Mouse (Mus musculus): ENCODE measurements around the gene Ube2g1.

Gene Ube2g1

GRCm38 (mm10) chr11:72606694-72607407 lies at the start of gene Ube2g1:
Ube2g1 (plus strand) TSS chr11:72607283.
- DNase-seq (ENCODE audit: low spot score in 2 of 2), result peak; percentile 98 to 99

- no peak for DNase-seq (ENCODE audit: low spot score in 2 of 2)
Observed at GRCm38 (mm10) chr11:72558155-72558554, 48.9 kb upstream of the Ube2g1 start.

DNA sequence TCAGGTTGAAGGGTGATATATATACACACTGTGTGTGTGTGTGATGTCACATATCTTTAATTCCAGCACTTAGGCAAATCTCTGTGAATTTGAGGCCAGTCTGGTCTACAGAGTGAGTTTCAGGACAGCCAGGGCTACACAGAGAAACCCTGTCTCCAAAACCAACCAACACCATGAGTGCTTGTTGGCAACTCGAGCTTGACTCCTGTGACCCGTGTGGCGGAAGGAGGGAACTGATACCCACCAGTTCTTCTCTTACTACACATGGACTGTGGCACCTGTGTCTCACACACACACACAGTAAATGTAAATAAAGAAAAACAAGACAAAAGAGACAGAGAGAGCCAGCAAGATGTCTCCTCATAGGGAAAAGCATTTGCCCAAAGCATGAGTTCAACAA lies 46.4 kb upstream of the Ube2g1 start:
- DNase-seq (ENCODE audit: low spot score in 2 of 2), result no peak

GRCm38 (mm10) chr11:72564232-72564807 lies 42.8 kb upstream of the Ube2g1 start:
- DNase-seq (ENCODE audit: low spot score in 2 of 2), result peak; percentile 29 to 43

GRCm38 (mm10) chr11:72566304-72566703 lies 40.8 kb upstream of the Ube2g1 start:
- no peak for DNase-seq (ENCODE audit: low spot score in 2 of 2)

DNA sequence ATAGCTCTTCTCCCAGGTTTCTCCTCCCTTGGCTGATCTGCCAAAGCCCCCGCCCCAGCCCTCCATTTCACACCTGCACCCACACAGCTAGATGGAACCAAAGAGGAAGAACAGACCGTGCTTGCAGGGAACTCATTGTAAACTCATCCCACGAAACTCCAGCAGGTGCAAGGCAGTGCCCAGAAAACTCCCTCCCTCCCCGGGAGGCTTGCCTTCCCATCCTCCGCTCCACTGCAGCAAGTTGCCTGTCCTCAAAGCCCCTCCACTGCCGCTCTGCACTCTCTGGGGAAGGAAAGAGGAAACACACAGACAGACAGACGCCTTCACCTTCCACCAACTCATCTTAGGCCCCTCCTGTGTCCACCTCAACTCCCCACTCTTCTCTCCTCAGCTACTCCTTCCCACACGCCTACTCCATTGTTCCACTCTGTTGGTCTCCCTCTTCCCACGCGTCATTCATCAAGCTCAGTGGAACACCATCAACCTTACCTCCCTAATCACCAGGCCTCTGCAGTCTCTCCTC lies 40.2 kb upstream of the Ube2g1 start:
- no peak for DNase-seq (ENCODE audit: low spot score in 2 of 2)

DNA sequence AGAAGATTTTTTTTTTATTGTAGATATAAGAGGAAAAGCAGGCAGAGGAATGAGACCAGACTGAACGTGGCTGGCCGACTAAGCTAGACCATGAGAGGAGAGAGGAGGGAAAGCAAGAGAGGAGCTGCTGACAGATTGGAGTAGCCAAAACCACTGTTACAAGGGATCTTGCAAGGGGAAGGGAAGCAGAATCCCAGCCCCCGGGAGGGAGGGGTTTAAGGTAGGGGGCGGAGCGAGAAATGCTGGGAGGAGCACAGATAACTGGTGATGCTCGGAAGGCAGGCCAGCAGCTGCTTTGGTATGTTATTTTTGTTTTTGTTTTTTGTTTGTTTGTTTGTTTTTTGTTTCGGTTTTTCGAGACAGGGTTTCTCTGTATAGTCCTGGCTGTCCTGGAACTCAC lies 38.0 kb upstream of the Ube2g1 start:
- no peak for DNase-seq (ENCODE audit: low spot score in 2 of 2)

GRCm38 (mm10) chr11:72569671-72570318 lies 37.3 kb upstream of the Ube2g1 start:
- DNase-seq (ENCODE audit: low spot score in 2 of 2), result no peak

DNA sequence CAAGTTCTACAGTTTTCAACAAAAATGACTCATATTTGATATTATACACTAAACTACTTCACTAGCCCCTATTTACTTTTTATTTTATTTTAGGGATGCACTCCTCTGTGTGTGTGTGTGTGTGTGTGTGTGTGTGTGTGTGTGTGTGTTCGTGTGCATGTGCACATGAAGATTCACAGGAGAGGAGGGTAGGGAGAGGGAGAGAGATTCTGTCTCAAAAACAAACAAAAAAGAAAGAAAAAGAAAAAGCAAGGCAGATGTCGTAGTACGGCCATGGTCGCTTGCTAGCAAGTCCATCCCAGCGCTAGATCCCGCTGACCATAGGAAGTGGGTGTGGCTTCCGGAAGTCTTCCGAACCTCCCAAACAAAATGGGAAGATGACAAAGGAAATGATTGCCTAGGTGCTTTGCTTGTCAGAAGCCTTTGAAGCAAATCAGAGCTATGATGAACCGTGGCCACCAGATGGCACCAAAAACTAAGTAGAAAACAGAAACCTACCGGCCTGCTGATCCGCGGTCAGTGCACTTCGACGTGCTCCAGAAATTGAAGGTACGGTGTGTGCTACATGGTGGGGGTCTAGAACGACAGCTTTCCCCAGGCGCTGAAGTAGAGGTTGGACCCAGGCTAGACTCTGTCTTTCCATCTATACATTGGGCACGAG lies 36.6 kb upstream of the Ube2g1 start:
- peak; percentile 73 to 79 for DNase-seq (ENCODE audit: low spot score in 2 of 2)

DNA sequence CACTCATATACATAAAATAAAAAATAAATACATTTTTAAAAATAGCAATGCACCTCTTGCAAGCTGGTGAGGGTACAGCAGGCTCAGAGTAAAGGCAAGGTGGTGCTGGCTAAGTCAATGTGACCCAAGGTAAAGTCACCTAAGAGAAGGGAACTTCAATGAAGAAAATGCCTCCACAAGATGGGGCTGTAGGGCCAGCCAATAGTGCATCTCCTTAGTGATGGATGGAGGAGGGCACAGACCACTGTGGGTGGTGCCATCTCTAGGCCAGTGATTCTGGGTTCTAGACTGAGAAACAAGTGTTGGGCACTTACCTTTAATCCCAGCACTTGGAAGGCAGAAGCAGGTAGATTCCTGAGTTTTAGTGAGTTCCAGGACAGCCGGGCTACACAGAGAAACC lies 33.3 kb upstream of the Ube2g1 start:
- no peak for DNase-seq (ENCODE audit: low spot score in 2 of 2)

GRCm38 (mm10) chr11:72576111-72576465 lies 31.0 kb upstream of the Ube2g1 start:
- DNase-seq (ENCODE audit: low spot score in 2 of 2), result no peak

DNA sequence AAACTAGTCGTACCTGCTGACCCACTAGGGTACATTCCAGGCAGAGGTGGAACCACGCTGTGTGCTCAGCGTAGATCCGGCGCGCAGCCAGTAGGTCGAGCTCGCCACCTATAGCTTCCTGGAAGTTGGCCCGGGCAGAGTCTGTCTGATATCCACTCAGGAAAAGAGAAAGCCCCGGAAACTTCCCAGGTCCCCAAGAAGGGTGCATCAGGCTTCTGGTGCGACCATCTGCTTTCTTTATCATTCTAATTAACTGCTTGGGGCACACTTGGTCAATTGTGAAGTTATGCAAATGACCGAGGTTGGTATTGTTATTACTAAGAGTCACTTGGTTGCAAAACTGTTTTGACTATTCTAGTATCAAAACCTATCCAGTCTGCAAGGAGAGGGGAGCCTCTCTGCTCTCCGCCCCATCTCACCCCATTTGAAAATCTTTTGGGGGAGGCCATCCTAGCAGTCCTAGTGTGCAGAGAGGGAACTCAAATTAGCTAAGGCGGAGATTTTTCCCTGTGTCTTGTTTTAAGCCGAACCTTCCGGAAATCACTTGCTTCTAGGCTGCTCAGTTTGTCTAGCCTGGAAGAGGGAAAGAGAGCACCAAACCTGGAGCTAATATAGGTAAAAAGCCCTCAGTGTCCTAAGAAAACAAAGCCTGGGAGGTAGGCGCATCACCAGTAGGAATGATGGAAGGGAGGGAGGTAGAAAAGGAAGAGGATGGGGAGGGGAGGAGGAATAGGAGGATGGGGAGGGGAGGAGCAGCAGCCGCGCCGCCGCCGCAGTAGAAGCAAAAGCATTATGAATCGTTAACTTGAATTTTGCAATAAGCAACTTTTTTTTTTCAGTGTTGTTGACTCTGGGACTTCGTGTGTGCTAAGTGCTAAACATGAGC lies 30.4 kb upstream of the Ube2g1 start:
- DNase-seq (ENCODE audit: low spot score in 2 of 2), result no peak

- no peak for DNase-seq (ENCODE audit: low spot score in 2 of 2)
Observed at GRCm38 (mm10) chr11:72578471-72578870, 28.6 kb upstream of the Ube2g1 start.

DNA sequence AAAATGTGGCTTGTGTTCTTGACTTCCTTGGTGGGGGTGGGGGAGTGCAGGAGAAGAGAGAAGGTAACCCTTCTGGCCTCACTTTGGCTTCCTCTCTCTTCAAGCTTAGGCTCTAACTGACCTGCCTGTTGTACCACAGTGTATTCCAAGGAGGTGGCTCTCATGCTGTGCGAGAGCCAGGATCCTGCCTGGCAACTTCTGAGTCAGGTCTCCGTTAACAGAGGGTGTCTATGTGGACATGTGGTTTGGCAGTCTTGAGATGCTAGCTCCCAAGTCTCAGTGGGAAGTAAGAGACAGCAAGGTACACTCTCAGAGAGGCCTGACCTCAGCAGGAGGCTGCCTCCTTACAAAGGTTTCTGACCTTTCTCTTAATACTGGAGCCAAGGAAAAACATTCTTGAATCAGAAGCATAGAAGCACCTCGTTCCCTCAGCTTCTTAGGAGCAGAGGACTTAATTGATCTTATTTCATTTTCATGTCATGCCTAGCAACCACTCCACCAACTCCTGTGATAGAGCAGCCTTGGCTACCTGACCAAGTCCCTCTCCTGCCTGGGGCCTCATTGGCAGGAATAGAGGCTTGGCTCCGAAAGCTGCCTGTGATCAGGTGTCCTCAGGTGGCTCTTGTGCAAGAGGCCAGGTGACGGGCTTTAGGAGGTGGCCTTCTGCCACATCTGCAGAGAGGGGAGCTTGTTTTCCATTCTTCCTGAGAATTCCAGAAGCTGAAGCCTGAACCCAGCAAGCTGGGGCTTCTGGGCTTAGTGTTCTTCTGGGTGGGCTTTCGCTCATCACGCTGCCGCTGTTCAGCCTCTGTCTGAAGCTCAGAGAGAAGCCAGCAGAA lies 25.3 kb upstream of the Ube2g1 start:
- DNase-seq (ENCODE audit: low spot score in 2 of 2), result no peak

GRCm38 (mm10) chr11:72582448-72582705 lies 24.7 kb upstream of the Ube2g1 start:
- DNase-seq (ENCODE audit: low spot score in 2 of 2), result no peak

DNA sequence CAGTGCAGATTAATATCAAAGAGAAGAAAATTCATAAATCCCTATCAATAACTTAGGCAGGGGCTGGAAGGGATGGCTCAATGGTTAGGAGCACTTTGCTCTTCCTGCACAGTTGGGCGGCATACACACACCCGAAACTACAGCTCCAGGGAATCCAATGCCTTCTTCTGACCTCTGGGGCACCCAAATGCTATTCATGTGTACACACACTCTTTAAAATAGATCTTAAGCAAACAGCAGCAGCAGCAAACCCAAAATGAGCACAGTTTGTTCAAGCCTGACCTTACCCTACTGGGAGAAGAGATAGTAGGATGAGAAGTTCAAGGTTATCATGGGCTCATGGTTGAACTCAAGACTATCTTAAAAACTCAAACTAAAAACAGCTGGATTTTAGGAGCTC lies 24.0 kb upstream of the Ube2g1 start:
- no peak for DNase-seq (ENCODE audit: low spot score in 2 of 2)

DNA sequence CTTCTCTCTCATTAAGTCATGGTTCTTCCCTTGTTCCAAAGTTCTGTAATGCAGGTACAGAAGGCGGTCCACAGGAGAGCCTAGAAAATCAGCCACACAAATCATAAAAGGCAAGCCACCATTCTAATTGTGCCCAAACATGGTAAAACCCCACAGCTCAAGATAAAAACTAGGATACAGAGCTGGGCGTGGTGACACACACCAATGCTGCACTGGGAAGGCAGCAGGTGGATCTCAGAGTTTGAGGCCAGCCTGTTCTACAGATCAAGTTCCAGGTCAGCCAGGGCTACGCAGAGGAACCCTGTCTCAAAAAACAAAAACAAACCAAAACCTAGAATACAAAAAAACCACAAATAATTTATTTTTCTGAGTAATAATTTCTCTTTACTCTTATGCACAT lies 20.5 kb upstream of the Ube2g1 start:
- no peak for DNase-seq (ENCODE audit: low spot score in 2 of 2)

DNA sequence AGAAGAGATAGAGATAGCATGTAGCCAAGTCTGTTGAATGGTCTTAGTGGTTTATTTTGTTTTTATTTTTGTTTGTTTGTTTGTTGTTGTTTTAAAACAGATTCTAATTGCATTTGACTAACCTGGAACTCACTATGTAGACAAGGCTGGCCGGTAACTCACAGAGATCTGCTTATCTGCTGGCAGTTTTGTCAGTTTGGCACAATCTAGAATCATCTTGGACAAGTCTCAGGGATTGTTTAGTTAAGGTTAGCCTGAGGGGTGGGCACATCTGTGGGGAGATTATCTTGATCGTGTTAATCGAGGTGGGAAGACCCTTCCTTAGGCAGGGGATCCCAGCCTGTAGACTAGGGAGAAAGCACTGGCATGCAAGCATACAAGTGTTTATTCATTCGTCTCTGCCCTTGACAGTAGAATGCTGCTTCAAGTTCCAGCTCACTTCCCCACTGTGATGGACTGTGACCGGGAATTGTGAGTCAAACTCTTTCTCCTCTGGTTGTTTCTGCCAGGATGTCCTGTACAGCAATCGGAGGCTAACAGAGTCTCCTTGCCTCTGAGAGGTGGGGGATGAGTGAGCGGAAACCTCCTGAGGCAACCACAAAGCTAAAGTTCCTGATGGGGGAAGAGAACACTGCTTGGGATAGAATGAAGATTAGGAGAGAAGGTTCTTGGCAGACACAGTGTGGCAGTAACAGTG lies 19.4 kb upstream of the Ube2g1 start:
- DNase-seq (ENCODE audit: low spot score in 2 of 2), result no peak

- no peak for DNase-seq (ENCODE audit: low spot score in 2 of 2)
Observed at GRCm38 (mm10) chr11:72595010-72595737, 11.9 kb upstream of the Ube2g1 start.

GRCm38 (mm10) chr11:72597780-72598179 lies 9.3 kb upstream of the Ube2g1 start:
- DNase-seq (ENCODE audit: low spot score in 2 of 2), result no peak
